Mouse (Mus musculus): Measurements from ENCODE around the gene Bok.
"Not testable (repeated sequence)": the region's sequence is repeated elsewhere in the genome, so short reads cannot be mapped to it uniquely, and the experiment has no call there.

Gene Bok

DNA sequence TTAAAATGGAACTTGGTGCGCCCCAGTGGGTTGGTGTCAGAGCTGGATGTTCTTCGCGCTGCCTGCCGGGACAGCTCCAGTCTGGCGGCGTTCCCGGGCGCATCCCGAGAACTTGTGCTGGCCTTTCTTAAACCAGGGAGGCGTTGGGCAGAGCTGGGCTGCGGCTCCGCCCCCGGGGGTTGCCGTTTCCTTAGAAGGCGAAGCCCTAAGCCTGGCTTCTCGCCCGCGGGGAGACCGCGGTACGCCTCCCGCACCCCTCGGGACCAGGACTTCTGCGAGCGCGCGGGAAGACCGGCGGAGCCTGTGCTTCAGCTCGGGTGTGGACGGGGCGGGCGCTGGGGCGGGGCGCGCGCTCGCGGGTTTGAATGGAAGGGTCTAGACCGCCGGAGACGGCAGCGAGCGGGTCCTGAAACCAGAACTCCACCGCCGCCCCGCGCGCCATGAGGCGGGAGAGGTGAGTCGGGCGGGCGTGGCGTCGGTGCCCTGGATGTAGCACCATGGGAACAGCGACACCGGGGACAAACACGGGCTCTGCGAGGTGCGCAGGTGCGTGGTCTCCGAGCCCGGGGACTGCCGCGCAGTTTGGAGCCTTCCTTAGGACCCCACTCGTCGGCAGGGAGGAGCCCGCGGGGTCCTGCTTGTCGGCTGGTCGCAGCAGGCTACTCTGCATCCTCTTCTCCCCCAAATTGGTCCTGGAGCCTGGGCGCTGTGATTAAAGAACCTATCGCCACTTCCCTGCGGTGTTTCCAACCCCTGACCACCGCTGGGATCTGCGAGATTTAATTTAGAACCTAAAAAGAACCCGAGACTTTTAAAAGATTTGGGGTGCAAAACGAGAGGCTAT, at the start of gene Bok:
Gene Bok (plus strand): TSS at position 260 of the 844 bp plus-strand sequence.
- peak in 1 of 2 experiments; percentile 3 for DNase-seq

DNA sequence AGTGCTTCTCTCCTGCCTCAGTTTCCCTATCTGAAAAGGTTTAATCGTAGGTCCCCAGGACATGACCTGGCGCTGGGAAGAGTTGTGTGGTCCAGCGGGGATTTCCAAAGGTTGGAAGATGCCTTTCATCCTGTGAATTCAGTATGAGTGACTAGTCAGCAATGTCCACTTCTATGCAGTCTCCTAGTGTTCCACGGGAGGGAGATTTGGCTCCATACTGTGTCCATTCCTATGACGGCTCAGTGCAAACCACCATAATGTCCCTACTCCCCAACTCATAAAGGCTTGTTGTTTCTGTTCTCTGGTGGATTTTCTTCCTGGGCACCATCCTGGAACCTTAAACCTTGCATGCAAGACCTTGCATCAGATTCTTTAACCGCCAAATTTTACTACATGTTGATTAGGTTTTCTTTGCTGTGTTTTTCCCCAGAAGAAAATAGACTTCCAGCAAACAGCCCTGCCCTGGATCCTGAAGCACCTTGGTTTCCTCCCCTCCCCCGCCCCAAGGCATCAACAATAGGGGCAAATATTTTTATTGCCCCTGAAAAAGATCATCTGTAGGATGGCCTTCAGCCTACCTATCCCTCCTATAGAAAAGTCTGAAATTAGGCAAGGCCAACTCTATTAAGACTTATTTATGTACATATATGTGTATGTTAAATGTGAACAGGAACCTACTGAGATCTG, 49.1 kb upstream of the Bok start:
- DNase-seq, result no peak

DNA sequence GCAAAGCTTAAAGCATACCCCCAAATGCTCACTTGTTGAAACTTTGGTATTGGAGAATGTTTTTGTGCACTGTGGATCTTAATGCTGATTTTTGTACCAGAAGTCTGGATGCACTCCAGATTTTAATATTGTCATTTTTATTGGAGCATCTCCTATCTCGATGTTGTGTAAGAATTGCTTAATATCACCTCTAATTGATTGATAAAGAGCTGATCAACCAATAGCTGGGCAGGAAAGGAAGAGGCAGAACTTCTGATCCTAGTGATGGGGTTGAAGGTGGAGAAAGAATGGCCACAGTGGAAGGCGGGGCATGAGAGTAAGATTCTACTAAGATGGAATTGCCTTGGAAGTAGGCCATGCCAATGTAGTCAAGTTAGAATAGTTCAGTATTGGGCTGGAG, 43.5 kb upstream of the Bok start:
- no peak for DNase-seq

DNA sequence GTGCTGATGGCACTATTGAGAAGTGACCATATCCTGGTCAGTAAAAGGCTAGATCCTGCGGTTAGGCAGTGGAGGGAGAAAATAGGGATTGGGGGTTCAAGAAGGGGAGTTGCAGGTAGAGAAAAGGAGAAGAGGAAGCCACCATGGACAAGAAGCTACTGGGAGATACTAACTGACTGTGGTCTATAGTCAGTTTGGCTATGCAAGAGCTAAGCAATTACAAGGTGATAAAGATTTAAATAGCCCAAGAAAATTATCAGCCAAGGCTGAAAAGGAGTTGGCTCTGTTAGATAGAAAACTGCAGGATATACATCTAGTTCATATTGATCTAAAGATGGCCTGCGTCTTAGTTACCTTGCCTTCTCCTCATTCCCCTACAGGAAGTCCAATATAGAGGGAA, 42.8 kb upstream of the Bok start:
- DNase-seq, result no peak

DNA sequence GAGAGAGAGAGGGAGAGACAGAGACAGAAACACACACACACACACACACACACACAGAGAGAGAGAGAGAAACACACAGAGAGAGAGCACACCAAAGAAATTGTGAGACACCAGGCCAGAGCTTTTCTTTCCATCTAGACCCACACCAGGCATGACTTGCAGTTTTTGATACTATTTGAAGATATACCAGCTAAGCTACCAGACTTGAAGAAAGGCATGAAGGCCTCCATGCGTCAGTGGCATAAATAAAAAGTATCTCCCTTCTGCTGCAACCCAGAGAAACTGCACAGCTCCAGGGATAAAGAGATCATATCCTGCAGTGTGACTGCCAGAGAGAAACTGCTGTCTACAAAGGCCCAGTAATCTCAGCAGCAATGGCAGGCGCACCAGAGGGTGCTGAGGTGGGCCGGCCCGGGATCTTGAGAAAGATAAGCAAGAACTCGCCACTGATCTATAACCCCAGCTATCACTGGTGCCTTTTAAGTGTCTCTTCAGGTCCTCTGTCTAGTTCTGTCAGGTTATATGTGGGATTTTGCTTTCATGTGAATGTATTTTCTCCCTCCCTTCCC, 35.8 kb upstream of the Bok start:
- no peak for DNase-seq

DNA sequence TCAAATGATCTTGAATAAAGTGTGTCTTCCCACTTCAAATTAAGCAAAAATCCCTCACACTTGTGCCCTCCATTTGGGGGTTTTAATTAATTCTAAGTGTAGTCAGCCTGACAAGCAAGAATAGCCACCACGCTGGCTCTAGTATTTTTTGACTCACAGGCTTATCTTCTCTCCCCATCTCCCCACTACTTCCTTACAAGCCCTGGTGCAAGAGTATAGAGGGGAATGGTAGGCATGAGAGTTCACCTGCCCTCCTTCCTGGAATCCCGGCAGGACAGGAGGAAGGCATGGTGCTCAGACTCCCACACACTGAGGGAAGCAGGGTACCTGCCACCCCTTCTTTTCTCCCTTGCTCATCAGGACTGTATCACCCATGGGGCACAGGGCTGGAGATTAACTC, 31.2 kb upstream of the Bok start:
- DNase-seq, result no peak

DNA sequence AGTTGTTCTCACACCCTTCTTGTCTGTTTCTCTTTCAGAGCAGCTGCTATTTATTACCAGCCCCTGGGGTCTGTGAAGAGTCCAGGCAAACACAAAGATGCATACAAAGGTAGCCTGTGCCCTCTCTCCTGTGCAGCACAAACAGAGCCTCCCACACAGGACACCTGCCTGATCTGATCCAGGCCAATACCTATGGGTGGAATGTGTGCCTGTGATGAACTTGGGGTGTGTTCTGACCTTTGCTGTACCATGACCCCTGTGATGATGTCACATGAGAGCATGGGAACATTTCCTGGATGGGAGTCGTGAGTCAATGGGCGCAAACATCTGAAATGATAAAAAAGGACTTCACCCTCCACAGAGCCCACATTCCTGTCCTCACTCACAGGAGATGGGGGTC, 30.7 kb upstream of the Bok start:
- DNase-seq, result no peak

DNA sequence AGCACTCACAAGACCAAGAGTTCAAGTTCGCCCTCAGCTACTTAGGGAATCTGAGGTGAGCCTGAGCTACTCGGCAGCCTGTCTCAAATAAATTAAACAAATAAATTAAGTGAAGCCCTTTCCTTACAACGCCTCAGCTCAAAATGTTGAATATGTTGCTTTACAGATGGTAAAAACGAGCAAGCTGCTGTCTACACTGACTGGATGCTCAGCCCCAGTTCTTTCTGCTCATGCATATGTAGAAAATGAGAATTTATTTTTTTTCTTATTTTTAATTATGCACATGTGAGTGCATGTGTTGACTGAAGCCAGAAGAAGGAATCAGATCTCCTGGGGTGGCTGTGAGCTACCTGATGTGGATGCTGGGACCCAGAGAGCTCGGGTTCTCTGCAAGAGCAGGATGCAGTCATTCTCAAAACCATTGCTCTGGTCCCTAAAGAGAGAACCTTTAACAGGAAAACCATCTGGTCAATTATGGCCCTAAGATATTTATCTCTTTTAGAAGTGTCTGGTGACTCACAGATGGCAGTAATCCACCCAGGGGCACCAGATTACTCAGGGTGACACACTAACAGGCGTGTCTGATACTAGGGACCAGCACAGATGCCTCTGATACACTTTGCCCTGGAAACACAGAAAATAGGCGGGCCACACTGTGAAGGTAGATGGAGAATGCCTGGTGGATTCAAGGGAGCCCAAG, 29.0 kb upstream of the Bok start:
- no peak for DNase-seq

DNA sequence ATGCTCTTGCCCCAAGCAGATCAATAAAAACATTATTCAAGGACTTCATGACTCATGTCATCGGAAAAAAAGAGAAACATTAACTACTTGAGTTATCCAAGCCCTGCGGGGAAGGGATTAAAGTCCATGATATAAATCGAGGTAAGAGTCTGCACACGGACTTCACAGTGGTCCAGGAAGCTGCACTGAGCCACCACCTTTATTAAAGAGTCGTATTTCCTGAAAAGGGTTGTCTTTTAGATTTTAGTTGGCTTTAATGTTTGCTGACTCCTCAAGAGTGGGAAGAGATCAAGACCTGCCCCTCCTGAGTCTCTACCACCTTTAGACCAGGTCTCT, 28.5 kb upstream of the Bok start:
- no peak for DNase-seq

DNA sequence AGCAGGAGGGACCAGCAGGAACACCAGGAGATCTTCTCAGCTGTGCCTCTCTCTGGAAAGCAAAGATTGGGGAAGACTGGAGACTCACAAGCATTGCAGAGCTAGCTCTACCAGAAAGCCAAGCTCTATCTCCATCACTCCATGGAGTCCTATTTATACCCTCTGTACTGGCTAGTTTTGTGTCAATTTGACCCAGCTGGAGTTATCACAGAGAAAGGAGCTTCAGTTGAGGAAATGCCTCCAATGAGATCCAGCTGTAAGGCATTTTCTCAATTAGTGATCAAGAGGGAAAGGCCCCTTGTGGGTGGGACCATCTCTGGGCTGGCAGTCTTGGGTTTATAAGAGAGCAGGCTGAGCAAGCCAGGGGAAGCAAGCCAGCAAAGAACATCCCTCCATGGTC, 26.9 kb upstream of the Bok start, which contains the start of gene Stk25:
Gene Stk25 (minus strand): TSS at position 101 of the 400 bp plus-strand sequence.
- DNase-seq, result not testable (repeated sequence)

DNA sequence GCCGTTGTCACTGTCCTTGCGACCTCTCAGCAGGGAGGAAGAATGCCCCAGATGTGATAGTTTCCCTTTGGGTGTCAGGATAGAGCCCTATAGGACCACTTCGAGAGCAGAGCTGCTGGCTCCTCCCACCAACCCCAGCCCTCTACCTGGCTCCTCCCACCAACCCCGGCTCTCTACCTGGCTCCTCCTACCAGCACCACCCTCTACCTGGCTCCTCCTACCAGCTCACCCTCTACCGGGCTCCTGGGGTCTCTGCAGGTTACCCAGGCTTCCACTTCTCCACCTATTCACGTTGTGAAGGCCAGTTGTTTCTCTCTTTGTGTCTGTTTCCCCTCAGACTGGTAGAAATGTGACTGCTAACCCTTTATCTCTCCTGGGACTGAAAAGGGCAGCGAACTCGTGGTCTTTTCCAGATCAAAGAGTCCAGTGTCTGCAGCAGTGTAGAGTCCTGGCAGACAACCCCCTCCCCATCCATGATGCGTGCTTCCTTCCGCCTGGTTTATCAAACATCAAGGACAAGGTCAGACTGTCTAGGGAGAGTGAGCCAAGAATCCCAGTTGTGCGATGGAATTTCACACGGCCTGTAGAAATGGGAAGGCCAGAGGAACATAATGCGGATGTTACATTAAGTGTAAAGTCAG, 17.6 kb upstream of the Bok start:
- peak; percentile 78 to 83 for DNase-seq

DNA sequence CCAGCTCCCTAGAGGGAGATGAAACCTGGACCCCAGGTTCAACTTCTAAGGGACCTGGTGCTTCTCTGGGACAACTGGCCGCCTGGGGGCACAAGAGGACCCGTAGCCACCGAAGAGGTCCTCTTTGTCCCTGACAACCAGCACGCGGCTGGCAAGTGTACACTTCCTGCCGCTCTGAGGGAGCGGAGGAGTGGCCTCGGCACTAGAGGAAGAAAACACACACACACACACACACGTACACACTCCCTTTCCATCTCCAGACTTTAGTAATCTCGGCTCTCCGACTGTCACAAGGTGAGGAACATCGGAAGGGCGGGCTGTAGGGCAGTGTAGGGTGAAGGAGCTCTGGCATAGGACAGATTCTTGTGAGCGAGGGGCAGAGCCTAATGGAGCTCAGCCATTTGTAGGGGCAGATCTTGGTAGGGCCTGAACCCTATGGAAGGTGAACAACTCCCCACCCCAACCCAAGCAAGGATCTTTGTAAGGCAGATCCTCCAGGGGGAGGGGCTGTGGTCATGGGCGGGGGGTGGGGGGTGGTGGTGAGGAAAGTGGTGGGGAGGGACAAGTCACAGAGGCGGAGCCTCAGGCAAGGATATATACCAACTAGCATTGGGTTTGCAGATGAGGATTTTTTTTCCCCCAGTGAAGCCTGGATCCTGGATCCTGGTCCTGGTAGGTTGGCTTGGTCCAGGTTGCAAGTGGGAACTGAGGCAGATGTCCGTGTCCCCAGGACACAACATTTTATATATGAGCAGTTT, 16.5 kb upstream of the Bok start:
- peak; percentile 70 to 75 for DNase-seq

DNA sequence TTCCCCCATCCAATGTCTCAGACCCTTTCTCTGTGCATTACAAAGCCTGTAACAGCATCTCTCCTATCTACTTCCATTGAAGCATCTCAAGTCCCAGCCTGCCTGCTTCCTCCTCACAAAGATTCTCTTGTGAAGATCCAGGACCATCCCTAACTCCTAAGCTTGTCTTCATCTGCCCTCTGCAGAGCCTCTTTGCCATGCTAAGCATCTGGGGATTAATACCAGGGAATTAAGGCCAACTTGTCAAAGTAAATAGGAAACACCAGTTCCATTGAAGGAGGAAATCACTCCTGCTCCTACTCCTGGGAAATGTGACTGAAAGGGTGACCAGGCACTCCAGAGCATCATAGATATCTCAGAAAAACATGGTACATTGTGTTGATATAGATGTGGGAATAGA, 15.5 kb upstream of the Bok start:
- no peak for DNase-seq

DNA sequence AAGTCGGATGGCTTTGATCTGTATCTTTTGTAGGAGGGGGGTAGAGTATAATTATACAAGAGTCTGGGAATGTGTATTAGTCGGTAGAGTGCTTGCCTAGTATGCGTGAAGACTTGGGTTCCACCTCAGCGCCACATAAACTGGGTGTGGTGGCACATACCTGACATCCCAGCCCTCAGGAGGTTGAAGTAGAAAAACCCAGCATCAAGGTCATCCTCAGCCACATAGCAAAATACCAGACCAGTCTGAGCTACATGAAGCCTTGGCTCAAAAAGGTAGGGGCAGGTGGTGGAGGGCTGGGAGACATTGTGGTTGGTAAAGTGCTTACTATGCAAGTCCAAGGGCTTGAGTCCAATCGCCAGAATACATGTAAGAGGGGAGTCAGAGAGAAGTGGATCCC, 12.8 kb upstream of the Bok start:
- DNase-seq, result no peak

DNA sequence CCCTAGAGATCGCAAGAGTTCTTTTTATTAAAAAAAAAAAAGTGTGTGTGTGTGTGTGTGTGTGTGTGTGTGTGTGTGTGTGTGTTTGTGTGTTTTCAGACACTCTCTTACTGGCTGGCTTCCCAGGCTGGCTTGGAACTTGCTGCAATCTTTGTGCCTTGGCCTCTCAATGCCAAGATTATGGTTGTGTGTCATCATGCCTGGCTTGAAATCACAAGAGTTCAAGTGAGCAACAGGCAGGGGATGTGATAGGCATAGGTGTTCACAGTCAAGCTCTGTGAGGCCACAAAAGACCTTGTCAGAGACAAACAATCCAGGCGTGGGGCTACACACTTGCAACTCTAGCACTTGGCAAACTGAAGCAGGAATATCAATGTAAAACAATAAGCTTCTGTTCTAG, 7.1 kb upstream of the Bok start:
- DNase-seq, result no peak

DNA sequence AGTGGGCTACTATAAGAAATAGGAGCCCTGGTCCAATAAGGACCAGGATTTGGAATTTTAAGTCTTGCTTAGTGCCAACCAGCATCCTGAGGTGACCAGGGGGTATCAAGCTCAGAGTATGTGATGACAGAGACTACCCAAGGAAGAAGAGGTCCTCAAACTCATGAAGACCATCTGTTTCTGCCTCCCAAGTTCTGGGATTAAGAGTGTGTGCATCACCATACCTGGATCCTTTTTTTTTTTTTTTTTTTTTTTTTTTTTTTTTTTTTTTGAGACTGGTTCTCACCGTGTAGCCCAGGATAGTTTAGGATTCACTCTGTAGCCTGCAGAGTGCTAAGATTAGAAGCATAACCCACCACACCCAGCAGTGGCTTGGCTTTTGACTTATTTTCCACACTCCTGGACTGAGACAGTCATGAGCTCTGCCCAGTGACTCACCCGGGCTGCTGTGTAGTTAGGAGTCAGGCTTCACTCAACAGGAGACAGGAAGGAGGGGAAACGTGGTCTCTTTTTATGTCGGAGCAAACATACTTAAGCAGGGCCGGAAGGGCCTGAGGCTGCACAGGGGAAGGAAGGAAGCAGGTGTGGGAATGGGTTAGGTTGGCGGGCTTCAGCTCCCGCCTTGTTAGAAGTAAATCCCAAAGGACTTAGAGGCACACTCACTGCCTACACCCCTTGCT, 5.4 kb upstream of the Bok start:
- no peak for DNase-seq

DNA sequence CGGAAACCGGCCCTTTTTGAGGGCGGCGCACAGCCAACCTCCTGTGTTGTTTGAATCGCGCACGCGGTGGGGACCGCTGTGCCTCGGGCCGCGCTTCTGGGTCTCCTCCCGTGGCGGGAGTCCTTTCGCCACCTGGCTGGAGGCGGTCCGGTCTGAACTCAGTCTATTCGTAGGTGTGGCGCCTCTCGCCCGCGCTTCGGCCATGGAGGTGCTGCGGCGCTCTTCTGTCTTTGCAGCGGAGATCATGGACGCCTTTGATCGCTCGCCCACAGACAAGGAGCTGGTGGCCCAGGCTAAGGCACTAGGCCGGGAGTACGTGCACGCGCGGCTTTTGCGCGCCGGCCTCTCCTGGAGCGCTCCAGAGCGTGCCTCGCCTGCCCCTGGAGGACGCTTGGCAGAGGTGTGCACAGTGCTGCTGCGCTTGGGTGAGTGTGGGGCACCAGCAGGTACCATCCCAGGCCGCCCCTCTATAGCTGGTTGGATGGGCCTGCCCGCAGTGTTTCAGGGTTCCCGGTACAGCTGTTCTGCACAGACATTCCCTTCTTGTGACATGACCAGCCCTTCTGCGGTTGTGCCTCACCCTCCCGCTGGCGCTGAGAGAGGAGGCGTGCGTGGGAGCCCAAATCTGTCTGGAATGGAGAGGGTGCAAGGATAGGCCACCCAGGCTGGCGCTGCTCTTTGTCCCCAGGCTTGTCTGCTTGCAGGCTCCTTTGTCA, 943 bp downstream of the Bok start:
- peak; percentile 12 to 15 for DNase-seq

DNA sequence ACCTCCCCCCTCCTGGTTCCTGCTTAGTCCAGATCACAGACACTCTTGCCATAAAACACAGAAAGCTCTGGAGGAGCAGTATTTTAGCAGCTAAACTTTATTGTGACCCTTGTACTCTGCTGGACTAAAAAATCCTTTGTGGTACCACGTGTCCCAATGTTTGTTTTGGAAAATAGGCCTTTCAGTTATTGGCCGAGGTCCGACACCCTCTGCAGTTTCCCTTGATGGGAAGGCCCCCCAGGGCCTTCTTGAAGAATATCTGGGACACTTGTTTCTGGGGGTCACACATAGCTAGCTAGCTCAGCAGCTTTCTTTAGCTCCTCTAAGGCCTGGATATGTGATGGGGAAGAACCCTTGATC, 1.5 kb downstream of the Bok start:
- no peak for DNase-seq

DNA sequence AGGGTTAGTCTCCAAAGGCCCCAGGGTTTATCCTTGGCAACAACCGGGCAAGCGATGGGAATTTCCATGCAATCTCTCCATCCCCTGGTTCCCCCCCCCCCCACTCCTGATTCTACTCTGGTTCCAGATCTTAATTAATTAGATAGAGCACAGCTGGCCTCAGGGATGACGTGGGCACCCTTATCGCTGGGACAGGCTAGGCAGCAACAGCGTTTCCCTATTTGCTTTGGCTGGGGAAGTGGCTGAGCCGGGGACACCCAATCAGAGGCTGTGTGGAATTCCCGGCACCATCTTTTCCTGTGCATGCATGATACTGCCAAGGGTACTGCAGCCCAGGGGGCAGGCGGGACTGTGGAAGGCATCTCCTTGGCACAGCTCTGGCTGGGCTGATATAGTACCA, 2.7 kb downstream of the Bok start:
- no peak for DNase-seq

DNA sequence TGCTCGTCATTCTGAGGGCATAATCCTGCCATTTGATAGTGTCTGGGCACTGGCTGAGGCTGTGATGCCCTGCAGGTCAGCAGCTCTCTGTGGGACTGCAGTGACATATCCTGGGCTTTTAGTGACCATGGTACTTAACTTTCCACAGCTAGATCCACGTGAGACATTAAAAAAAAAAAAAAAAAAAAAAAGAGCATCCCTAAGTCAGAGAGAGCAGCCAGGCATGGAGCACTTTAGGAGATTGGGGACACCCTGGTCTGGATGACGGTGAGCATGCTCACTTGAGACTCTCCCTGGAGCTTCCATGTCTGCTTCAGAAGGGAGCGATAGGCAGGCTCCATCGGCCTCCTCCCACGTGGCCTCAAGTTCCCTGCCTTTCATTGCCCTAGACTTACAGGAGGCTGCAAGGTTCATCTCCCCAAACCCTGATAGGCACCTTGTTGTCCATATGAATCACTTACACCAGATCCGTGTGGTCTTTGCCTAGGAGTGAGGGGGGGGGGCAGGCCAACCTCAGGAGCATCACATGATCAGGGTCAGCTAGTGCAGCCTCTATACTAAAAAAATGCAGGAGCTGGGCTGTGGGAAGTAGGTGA, 4.5 kb downstream of the Bok start:
- DNase-seq, result no peak

DNA sequence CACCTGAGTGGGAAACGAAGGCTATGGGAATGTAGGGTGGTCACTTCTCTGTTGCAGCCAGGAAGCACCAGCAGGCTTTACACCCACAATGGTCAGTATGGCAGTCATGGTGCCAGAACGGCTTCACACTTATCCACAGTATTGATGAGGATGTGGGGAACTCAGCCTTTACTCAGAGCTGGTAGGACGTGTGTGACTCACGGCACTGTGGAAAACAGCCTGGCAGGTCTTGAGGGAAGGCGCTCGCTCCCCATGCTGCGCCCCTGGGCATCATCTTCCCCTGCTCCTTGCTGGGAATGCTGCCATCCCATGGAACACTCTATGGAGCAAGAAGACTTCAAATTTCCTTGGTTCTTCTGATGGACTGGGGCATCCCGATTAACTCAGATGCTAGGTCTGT, 5.6 kb downstream of the Bok start:
- DNase-seq, result no peak

Measured in B cell, adult 2 months (primary cell).